Mouse (Mus musculus) midbrain, embryonic 11.5 days (tissue): ENCODE measurements around the gene Caprin1. TPM values are rescaled to one million over a fixed set of nuclear protein-coding genes. Genes with fewer than 3 reads are reported as not detected.

Experiments
- ATAC-seq: fragments of 200-750 bp; cut with Nextera tagmentation; 2 replicates; pipeline ENCODE4 v1.8.0; 2017; ENCODE audit warnings: moderate TSS enrichment, moderate library complexity; ENCODE audit not compliant: low FRiP score
- DNase-seq: peaks from one replicate; pipeline ENCODE4 v3.0.0; 2015; ENCODE audit warnings: low spot score; ENCODE audit errors: missing footprints
- H3K27ac ChIP-seq: fragments of 300-500 bp; sonication (generic); 2 replicates; pipeline ENCODE4 v1.5.1; 2014; ENCODE audit warnings: low read depth, low read length
- H3K27me3 ChIP-seq: fragments of 300-500 bp; sonication (generic); 2 replicates; pipeline ENCODE4 v1.6.1; 2014; ENCODE audit warnings: mild to moderate bottlenecking, low read length, moderate library complexity, mixed read lengths; ENCODE audit not compliant: control insufficient read depth, insufficient read depth
- H3K36me3 ChIP-seq: fragments of 300-500 bp; sonication (generic); 2 replicates; pipeline ENCODE4 v1.6.1; 2014; ENCODE audit warnings: mild to moderate bottlenecking, low read length, moderate library complexity, mixed read lengths; ENCODE audit not compliant: control insufficient read depth, insufficient read depth
- H3K4me1 ChIP-seq: fragments of 300-500 bp; sonication (generic); 2 replicates; pipeline ENCODE4 v1.6.1; 2014; ENCODE audit warnings: low read length; ENCODE audit not compliant: control insufficient read depth, insufficient read depth
- H3K4me2 ChIP-seq: fragments of 300-500 bp; sonication (generic); 2 replicates; pipeline ENCODE4 v1.6.1; 2014; ENCODE audit warnings: mild to moderate bottlenecking, moderate library complexity
- H3K4me3 ChIP-seq: fragments of 300-500 bp; sonication (generic); 2 replicates; pipeline ENCODE4 v1.5.1; 2014; ENCODE audit warnings: low read depth, low read length
- H3K9ac ChIP-seq: fragments of 300-500 bp; sonication (generic); 2 replicates; pipeline ENCODE4 v1.6.1; 2014; ENCODE audit warnings: low read length
- H3K9me3 ChIP-seq: fragments of 300-500 bp; sonication (generic); 2 replicates; pipeline ENCODE4 v1.6.1; 2016; ENCODE audit warnings: low read length; ENCODE audit not compliant: control insufficient read depth
- WGBS: fragments of 180-500 bp; shearing (Covaris S2); extraction: QIAGEN DNeasy Blood & Tissue Kit; methylation state at CpG from one replicate; pipeline ENCODE4 v1.1.7; 2014; 5-methylcytosine and 5-hydroxymethylcytosine counted together
- polyA plus RNA-seq: library from polyadenylated mRNA; unstranded; fragments of >200 nt; fragmentation: Nextera tagmentation; extraction: Ambion mirVana; gene quantifications from 2 replicates; pipeline ENCODE4 v1.2.1, GENCODE M21; 2014

Gene Caprin1
- polyA plus RNA-seq, 1 experiment from 2014 or later: 662 TPM

GRCm38 (mm10) chr2:103833816-103834445 lies 36.5 kb upstream of the Caprin1 start:
- WGBS: 79% methylated on average over 3 of the region's 3 CpGs

GRCm38 (mm10) chr2:103832899-103833298 lies 35.5 kb upstream of the Caprin1 start:
- Histone ChIP-seq H3K27me3 (no peaks in the 10 kb centered on the region), H3K4me2 (no peak overlapping the region), H3K27ac (no peak overlapping the region), H3K4me3 (no peak overlapping the region), H3K36me3 (no peaks in the 10 kb centered on the region), H3K9me3 (no peaks in the 10 kb centered on the region), H3K4me1 (no peaks in the 10 kb centered on the region), H3K9ac (no peak overlapping the region)
- ATAC-seq (no peak), DNase-seq (no peak)
- 72% methylated on average over 5 of the region's 5 CpGs for WGBS

More at GRCm38 (mm10) chr2:103833816-103834445, 36.5 kb upstream of the Caprin1 start:
- ATAC-seq (no peak), DNase-seq (no peak)
- H3K27me3 ChIP-seq: no peaks in the 10 kb centered on the region
- H3K4me2 ChIP-seq: no peak overlapping the region
- H3K36me3 ChIP-seq: no peaks in the 10 kb centered on the region
- H3K4me3 ChIP-seq: no peak overlapping the region
- H3K9me3 ChIP-seq: no peaks in the 10 kb centered on the region
- H3K4me1 ChIP-seq: no peaks in the 10 kb centered on the region
- no peak overlapping the region for H3K27ac ChIP-seq
- no peak overlapping the region for H3K9ac ChIP-seq

GRCm38 (mm10) chr2:103828900-103829299 lies 31.5 kb upstream of the Caprin1 start:
- Histone ChIP-seq H3K4me3 (no peak overlapping the region), H3K36me3 (no peaks in the 10 kb centered on the region), H3K4me2 (no peak overlapping the region), H3K9ac (no peak overlapping the region), H3K27ac (no peak overlapping the region), H3K4me1 (no peaks in the 10 kb centered on the region), H3K27me3 (no peaks in the 10 kb centered on the region), H3K9me3 (no peaks in the 10 kb centered on the region)
- no peak for DNase-seq
- ATAC-seq: no peak

GRCm38 (mm10) chr2:103824916-103825315 lies 27.5 kb upstream of the Caprin1 start:
- H3K4me1 ChIP-seq: no peaks in the 10 kb centered on the region
- H3K36me3 ChIP-seq: no peaks in the 10 kb centered on the region
- H3K27ac ChIP-seq: no peak overlapping the region
- DNase-seq (no peak), ATAC-seq (no peak)
- H3K4me2 ChIP-seq: no peak overlapping the region
- H3K9ac ChIP-seq: no peak overlapping the region
- WGBS: 92% methylated on average over 4 of the region's 4 CpGs
- no peak overlapping the region for H3K4me3 ChIP-seq
- H3K9me3 ChIP-seq: no peaks in the 10 kb centered on the region
- no peaks in the 10 kb centered on the region for H3K27me3 ChIP-seq

GRCm38 (mm10) chr2:103822560-103822959 lies 25.1 kb upstream of the Caprin1 start:
- no peak for DNase-seq
- no peaks in the 10 kb centered on the region for H3K36me3 ChIP-seq

GRCm38 (mm10) chr2:103817145-103817895 lies 19.9 kb upstream of the Caprin1 start:
- no peaks in the 10 kb centered on the region for H3K4me1 ChIP-seq
- ATAC-seq (no peak), DNase-seq (no peak)
- 44% methylated on average over 6 of the region's 6 CpGs for WGBS
- no peaks in the 10 kb centered on the region for H3K27me3 ChIP-seq
- H3K9me3 ChIP-seq: no peaks in the 10 kb centered on the region
- H3K4me2 ChIP-seq: no peak overlapping the region
- no peaks in the 10 kb centered on the region for H3K36me3 ChIP-seq
- no peak overlapping the region for H3K9ac ChIP-seq
- no peak overlapping the region for H3K27ac ChIP-seq
- H3K4me3 ChIP-seq: no peak overlapping the region

More at GRCm38 (mm10) chr2:103822560-103822959, 25.1 kb upstream of the Caprin1 start:
- Histone ChIP-seq H3K27me3 (no peaks in the 10 kb centered on the region), H3K4me1 (no peaks in the 10 kb centered on the region), H3K9me3 (no peaks in the 10 kb centered on the region), H3K27ac (no peak overlapping the region), H3K4me3 (no peak overlapping the region), H3K4me2 (no peak overlapping the region), H3K9ac (no peak overlapping the region)
- 65% methylated on average over 7 of the region's 7 CpGs for WGBS
- ATAC-seq: no peak

- no peak overlapping the region for H3K4me3 ChIP-seq
- no peak overlapping the region for H3K9ac ChIP-seq
- ATAC-seq (no peak), DNase-seq (no peak)
- no peak overlapping the region for H3K27ac ChIP-seq
- H3K36me3 ChIP-seq: no peaks in the 10 kb centered on the region
- H3K27me3 ChIP-seq: no peaks in the 10 kb centered on the region
- no peak overlapping the region for H3K4me2 ChIP-seq
- H3K4me1 ChIP-seq: no peaks in the 10 kb centered on the region
- H3K9me3 ChIP-seq: no peaks in the 10 kb centered on the region
- WGBS: 87% methylated on average over 3 of the region's 3 CpGs
These were observed 18.5 kb upstream of the Caprin1 start for GRCm38 (mm10) chr2:103815976-103816375.

GRCm38 (mm10) chr2:103811465-103812191 lies 14.2 kb upstream of the Caprin1 start:
- 60% methylated on average over 5 of the region's 5 CpGs for WGBS
- no peak overlapping the region for H3K4me3 ChIP-seq
- ATAC-seq (no peak), DNase-seq (no peak)
- H3K9ac ChIP-seq: no peak overlapping the region
- no peaks in the 10 kb centered on the region for H3K9me3 ChIP-seq
- H3K27ac ChIP-seq: no peak overlapping the region
- no peaks in the 10 kb centered on the region for H3K27me3 ChIP-seq
- H3K36me3 ChIP-seq: no peaks in the 10 kb centered on the region
- no peaks in the 10 kb centered on the region for H3K4me1 ChIP-seq
- H3K4me2 ChIP-seq: no peak overlapping the region

GRCm38 (mm10) chr2:103810412-103810811 lies 13.0 kb upstream of the Caprin1 start:
- no peak overlapping the region for H3K4me3 ChIP-seq
- H3K27ac ChIP-seq: no peak overlapping the region
- no peaks in the 10 kb centered on the region for H3K9me3 ChIP-seq
- H3K9ac ChIP-seq: no peak overlapping the region
- no peaks in the 10 kb centered on the region for H3K36me3 ChIP-seq
- no peaks in the 10 kb centered on the region for H3K4me1 ChIP-seq
- DNase-seq (no peak), ATAC-seq (no peak)
- H3K4me2 ChIP-seq: no peak overlapping the region
- 86% methylated on average over 6 of the region's 6 CpGs for WGBS
- H3K27me3 ChIP-seq: no peaks in the 10 kb centered on the region
